Mouse (Mus musculus): ENCODE measurements around the gene Galnt14. TPM values are rescaled to one million over a fixed set of nuclear protein-coding genes. Genes with fewer than 3 reads are reported as not detected.

Gene Galnt14
- polyA plus RNA-seq, 1 experiment from 2014 or later, result 10.6 TPM

DNA sequence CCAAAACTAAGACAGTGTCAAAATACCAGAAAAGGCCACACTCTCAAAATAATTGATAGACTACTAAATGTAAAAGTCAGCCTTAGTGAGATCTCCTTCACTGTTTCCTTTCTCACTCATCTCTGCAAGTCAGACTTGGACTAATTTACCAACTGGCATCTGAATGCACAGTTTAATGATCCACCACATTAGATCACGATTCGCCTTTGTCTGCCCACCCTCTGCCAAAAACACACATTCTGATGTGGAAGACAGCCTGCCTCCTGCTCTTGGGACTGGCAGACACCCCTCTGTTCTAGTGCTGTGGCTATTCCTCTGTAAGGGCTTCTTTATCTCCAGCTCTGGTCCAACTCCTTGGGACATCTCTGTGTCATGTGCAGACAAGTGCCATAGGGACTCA is 153.8 kb downstream of the Galnt14 start:
- 92% methylated on average over 2 of the region's 2 CpGs for WGBS
- no peak for ATAC-seq (ENCODE audit: low FRiP score)

DNA sequence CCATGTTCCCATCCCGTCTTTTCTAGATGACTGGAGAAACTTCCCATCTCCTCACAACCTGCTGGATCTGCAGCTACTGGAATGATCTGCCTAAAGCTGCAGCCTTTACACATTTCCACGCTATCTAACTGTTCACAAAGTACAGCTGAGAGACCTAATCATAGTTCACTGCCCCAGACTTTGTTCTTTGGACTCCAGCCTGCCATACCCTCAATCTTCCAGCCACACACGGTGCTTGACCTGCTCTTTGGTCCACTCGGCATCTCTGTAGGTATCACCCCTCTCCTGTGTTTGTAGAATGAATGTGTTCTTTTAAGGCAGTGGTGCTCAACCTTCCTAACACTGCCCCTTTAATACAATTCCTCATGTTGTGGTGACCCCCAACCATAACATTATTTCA is 155.6 kb downstream of the Galnt14 start:
- no peaks in the 10 kb centered on the region for H3K36me3 ChIP-seq (replicated peaks)
- 88% methylated on average over 4 of the region's 4 CpGs for WGBS

More for the DNA sequence above, 153.8 kb downstream of the Galnt14 start:
- Histone ChIP-seq H3K9ac (no peak overlapping the region), H3K9me3 (no peaks in the 10 kb centered on the region), H3K27ac (no peak overlapping the region), H3K4me1 (no peaks in the 10 kb centered on the region), H3K36me3 (replicated peaks) (no peaks in the 10 kb centered on the region), H3K4me3 (replicated peaks) (no peak overlapping the region), H3K27me3 (no peaks in the 10 kb centered on the region), H3K4me2 (no peak overlapping the region)

DNA sequence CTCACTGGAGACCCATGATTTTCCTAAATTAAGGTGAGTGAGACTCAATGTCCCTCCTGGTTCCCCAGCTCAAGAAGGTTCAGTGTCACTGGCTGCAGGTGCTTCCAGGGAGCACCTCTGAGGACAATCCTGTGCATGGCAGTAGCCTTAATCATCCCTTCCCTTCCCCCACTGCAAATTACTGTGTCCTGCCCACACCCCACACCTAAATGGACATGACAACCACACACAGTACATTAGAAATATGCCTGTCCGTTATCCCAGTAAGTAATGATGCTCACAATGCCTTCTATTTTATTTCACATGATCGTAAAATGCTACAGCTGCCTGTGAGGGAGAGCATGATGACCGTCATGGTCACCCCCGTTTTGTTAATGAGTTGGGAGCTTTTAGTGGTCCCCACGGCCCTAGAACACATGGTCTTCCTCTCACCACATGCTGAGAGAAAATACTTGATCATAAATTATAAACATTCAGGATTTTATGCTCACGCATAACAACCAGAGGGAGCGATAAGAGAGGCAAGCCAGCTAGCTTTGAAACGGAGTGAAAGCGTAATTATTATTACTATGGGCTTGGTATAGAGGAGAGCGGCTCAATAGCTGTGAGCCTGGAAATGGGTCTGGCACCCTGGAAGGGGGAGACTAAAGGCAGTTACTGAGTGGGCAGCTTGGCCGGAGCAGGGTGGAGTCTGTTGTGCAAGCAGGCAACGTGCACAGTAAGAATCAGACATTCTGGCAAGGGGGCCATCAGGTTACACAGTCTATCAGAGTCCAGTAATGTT is 161.3 kb downstream of the Galnt14 start:
- Histone ChIP-seq H3K27me3 (no peaks in the 10 kb centered on the region), H3K36me3 (replicated peaks) (no peaks in the 10 kb centered on the region), H3K4me3 (replicated peaks) (no peak overlapping the region), H3K27ac (no peak overlapping the region), H3K4me2 (no peak overlapping the region), H3K4me1 (peaks cover 6% of the 10 kb centered on the region; the same call in 1 of the 2 replicates), H3K9ac (no peak overlapping the region), H3K9me3 (no peaks in the 10 kb centered on the region)
- 80% methylated on average over 12 of the region's 12 CpGs for WGBS
- ATAC-seq (ENCODE audit: low FRiP score), result peak; percentile 30; the same call in 1 of the 2 replicates

More for the DNA sequence above, 155.6 kb downstream of the Galnt14 start:
- H3K9me3 ChIP-seq, result no peaks in the 10 kb centered on the region
- no peaks in the 10 kb centered on the region for H3K4me1 ChIP-seq
- ATAC-seq (ENCODE audit: low FRiP score), result no peak
- no peak overlapping the region for H3K9ac ChIP-seq
- no peak overlapping the region for H3K27ac ChIP-seq
- H3K4me3 ChIP-seq (replicated peaks), result no peak overlapping the region
- no peak overlapping the region for H3K4me2 ChIP-seq
- no peaks in the 10 kb centered on the region for H3K27me3 ChIP-seq

DNA sequence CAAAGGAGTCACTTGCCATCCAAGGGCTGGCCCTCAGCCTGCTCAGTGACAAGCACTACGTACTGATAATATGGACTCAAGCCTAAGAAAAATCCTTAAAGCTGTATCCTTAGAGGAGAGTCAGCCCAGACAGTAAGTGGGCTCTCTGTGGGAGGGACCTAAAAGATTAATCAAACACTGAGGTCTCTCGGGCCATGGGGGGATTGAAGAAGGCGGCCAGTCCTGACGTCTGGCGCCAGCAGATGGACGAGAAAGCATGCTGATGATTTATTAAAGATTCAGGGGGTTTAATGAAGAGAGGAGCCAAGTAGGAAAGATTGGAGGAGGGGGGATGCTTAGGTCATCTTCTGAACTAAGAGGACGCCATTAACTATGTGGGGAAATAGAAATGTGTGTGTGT is 162.1 kb downstream of the Galnt14 start:
- Histone ChIP-seq H3K27me3 (no peaks in the 10 kb centered on the region), H3K4me3 (replicated peaks) (no peak overlapping the region), H3K9ac (no peak overlapping the region), H3K4me2 (no peak overlapping the region), H3K27ac (no peak overlapping the region), H3K9me3 (no peaks in the 10 kb centered on the region), H3K36me3 (replicated peaks) (no peaks in the 10 kb centered on the region), H3K4me1 (peaks cover 6% of the 10 kb centered on the region; the same call in 1 of the 2 replicates)
- 65% methylated on average over 7 of the region's 7 CpGs for WGBS
- no peak for ATAC-seq (ENCODE audit: low FRiP score)

DNA sequence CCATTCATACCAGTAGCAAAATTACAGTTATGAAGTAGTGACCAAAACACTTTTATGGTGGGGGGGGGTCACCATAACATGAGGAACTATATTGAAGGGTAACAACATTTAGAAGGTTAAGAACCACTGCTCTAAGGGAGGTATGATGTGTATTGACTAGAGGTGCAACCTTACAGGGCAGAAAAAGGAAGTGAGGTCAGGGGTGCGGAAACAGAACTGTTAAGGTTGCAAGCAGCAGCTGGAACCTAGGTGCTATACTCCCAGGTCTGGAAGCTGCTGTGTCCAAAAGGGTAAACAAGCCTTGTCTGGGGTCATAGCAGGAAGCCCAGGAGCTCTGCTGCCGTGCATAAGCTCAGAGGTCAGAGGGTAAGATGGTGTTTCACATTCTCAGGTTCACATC is 162.8 kb downstream of the Galnt14 start:
- no peaks in the 10 kb centered on the region for H3K9me3 ChIP-seq
- H3K4me1 ChIP-seq, result peaks cover 6% of the 10 kb centered on the region; the same call in 1 of the 2 replicates
- H3K27me3 ChIP-seq, result no peaks in the 10 kb centered on the region
- no peaks in the 10 kb centered on the region for H3K36me3 ChIP-seq (replicated peaks)
- no peak overlapping the region for H3K4me3 ChIP-seq (replicated peaks)
- H3K9ac ChIP-seq, result no peak overlapping the region
- H3K27ac ChIP-seq, result no peak overlapping the region
- no peak for ATAC-seq (ENCODE audit: low FRiP score)
- WGBS, result 79% methylated on average over 2 of the region's 2 CpGs
- H3K4me2 ChIP-seq, result no peak overlapping the region

DNA sequence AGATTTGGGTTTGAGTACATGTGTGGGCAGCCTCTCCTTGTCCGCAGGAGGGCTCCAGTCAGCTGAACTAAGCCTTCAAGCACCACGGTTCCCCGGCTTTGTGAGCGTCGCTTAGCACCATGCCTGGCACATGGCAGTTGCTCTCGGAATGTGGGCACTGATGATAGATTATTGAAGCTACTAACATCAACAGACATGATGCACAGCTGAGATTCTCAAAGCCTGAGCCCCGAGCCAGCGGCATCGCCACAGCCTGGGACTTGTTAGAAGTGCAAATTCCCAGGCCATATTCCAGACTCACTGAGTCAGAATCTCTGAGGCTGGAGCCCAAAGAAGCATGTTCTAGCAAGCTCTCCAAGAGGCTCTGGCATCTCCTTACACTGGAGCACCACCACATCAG is 168.3 kb downstream of the Galnt14 start:
- no peak overlapping the region for H3K4me3 ChIP-seq (replicated peaks)
- peaks cover 21% of the 10 kb centered on the region for H3K4me1 ChIP-seq
- peak overlapping the region; percentile 82; the same call in 1 of the 2 replicates for H3K27ac ChIP-seq
- H3K4me2 ChIP-seq, result no peak overlapping the region
- WGBS, result 80% methylated on average over 9 of the region's 9 CpGs
- ATAC-seq (ENCODE audit: low FRiP score), result no peak
- H3K27me3 ChIP-seq, result no peaks in the 10 kb centered on the region
- H3K9ac ChIP-seq, result no peak overlapping the region
- no peaks in the 10 kb centered on the region for H3K36me3 ChIP-seq (replicated peaks)
- H3K9me3 ChIP-seq, result no peaks in the 10 kb centered on the region

DNA sequence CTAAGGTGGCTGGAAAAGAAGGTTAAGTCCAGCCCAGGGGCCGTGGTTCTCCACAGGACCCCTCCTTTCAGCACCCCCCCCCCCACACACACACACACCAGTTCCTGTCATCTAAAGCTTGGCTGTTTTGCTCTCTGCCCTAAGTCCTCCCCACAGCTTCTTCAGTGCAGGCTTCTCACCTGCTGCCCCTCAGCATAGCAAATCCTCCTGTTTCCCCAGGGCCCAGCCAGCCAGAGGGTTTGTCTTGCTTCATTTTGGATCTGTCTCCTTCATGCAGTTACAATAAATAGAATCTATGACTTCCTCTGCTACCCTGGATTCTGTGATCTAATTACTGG is 169.1 kb downstream of the Galnt14 start:
- ATAC-seq (ENCODE audit: low FRiP score), result peak; percentile 31; the same call in 1 of the 2 replicates
- Histone ChIP-seq H3K4me3 (replicated peaks) (no peak overlapping the region), H3K27me3 (no peaks in the 10 kb centered on the region), H3K4me2 (peak overlapping the region; percentile 36; the same call in 1 of the 2 replicates), H3K9me3 (no peaks in the 10 kb centered on the region), H3K27ac (peak overlapping the region; percentile 82), H3K4me1 (peaks cover 21% of the 10 kb centered on the region), H3K9ac (no peak overlapping the region), H3K36me3 (replicated peaks) (no peaks in the 10 kb centered on the region)
- 40% methylated on average over 1 of the region's 1 CpGs for WGBS

DNA sequence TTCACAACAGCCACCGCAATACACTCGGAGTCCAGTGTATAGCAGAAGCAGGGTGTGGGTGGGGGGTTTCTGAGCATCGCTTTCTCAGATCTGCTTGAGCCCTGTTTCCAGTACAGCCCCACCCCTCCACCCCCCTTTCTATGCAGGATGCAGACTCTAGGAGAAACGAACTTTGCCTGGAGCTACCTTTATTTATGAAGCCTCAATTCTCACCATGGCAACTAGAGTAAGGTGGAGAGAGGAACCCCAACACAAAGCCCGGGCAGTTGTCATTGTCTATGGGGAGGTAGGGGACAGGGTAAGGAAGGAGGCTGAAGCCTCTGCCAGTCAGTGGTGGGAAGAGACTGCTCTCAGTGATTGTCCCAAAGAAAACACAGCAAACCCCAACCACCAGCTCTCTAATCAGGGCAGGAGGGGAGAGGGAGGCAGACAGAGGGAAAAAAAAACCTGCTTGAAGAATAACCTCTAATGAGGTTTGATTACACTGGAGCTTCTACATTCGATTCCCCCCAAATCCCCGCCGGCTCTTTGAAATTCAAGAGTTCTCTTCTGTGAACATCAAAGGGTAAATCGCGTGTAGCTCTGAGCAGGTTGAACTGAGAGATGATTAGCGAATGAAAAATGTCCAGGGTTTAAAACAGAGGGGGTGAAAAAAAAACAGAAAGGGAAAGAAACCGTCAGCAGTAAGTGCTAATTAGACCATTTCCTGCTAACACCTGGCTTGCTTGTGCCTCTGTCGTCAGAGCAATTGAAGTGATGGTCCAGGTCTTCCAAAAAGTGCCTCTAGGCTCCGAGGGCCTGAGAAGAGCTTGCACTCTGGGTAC is 169.6 kb downstream of the Galnt14 start:
- H3K27me3 ChIP-seq, result no peaks in the 10 kb centered on the region
- no peaks in the 10 kb centered on the region for H3K36me3 ChIP-seq (replicated peaks)
- ATAC-seq (ENCODE audit: low FRiP score), result peak; percentile 74; the same call in 1 of the 2 replicates
- peak overlapping the region; percentile 21; the same call in 1 of the 2 replicates for H3K9ac ChIP-seq
- no peaks in the 10 kb centered on the region for H3K9me3 ChIP-seq
- H3K4me1 ChIP-seq, result peaks cover 21% of the 10 kb centered on the region
- H3K4me3 ChIP-seq (replicated peaks), result no peak overlapping the region
- peak overlapping the region; percentile 82 for H3K27ac ChIP-seq
- peak overlapping the region; percentile 36 for H3K4me2 ChIP-seq
- 20% methylated on average over 14 of the region's 14 CpGs for WGBS

DNA sequence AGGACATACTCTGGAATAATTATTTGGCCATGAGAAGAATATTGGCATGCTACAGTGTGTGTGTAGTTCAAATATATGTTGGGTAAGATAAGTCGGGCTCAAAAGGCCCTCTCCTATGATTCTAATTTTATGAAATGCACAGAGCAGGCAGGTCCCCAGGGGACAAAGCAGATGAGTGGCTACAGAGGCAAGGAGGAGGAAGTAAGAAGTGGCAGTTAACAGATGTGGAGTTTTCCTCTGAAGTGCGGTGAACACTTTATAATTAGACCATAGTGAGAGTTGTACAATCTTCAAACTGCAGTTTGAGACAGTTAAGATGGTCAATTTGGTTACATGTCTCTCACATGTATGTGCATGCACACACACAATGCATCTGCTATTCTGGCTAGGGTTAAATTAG is 178.4 kb downstream of the Galnt14 start:
- no peak overlapping the region for H3K4me2 ChIP-seq
- no peaks in the 10 kb centered on the region; the same call in 1 of the 2 replicates for H3K36me3 ChIP-seq (replicated peaks)
- ATAC-seq (ENCODE audit: low FRiP score), result no peak
- no peaks in the 10 kb centered on the region for H3K27me3 ChIP-seq
- no peak overlapping the region for H3K9ac ChIP-seq
- H3K9me3 ChIP-seq, result no peaks in the 10 kb centered on the region
- H3K27ac ChIP-seq, result no peak overlapping the region
- WGBS, result 91% methylated on average over 2 of the region's 2 CpGs
- no peaks in the 10 kb centered on the region for H3K4me1 ChIP-seq
- no peak overlapping the region for H3K4me3 ChIP-seq (replicated peaks)

DNA sequence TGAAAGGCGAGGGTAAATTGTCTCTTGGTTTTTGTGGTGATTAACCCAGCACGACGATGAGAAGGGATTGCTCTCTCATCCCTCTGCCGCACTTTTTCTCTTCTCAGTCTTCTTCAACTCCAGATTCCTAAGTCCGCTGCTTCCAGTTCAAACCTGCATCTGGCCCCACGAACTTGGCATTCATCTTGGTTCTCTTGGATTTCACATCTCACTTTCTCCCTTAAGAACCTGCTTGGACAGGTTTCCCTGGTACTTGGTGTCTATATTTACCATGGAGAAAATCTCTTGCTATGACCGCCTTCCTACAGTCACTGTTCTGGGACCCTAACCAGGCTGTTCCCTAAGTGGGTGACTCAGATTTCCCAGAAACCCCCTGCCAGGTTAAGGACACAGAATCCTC is 188.1 kb downstream of the Galnt14 start:
- no peak for ATAC-seq (ENCODE audit: low FRiP score)
- Histone ChIP-seq H3K9me3 (no peaks in the 10 kb centered on the region), H3K9ac (no peak overlapping the region), H3K27me3 (no peaks in the 10 kb centered on the region), H3K36me3 (replicated peaks) (no peaks in the 10 kb centered on the region), H3K4me2 (no peak overlapping the region), H3K4me3 (replicated peaks) (no peak overlapping the region), H3K4me1 (peaks cover 7% of the 10 kb centered on the region), H3K27ac (no peak overlapping the region)
- 85% methylated on average over 7 of the region's 7 CpGs for WGBS

DNA sequence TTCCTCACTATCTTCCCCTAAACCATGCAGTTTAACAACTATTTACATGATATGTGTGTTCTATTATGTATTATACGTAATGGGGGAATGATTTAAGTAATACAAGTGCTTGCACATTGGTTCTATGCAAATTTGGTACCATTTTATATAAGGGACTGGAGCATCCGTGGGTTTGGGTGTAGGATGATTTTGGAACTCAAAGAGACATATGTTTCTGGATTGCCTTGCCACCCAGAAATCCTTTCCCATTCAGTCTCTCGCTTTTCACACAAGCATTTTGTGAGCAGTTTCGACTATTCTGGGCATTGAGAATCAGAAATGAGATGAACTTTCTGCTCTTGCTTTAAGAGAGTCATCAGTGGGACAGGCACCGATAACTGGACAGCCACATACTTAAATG is 190.9 kb downstream of the Galnt14 start:
- no peaks in the 10 kb centered on the region for H3K36me3 ChIP-seq (replicated peaks)
- no peak overlapping the region for H3K4me3 ChIP-seq (replicated peaks)
- no peak for ATAC-seq (ENCODE audit: low FRiP score)
- no peaks in the 10 kb centered on the region for H3K9me3 ChIP-seq
- WGBS, result 86% methylated on average over 5 of the region's 5 CpGs
- no peak overlapping the region for H3K9ac ChIP-seq
- H3K27ac ChIP-seq, result no peak overlapping the region
- H3K4me1 ChIP-seq, result peaks cover 7% of the 10 kb centered on the region
- no peak overlapping the region for H3K4me2 ChIP-seq
- H3K27me3 ChIP-seq, result no peaks in the 10 kb centered on the region

DNA sequence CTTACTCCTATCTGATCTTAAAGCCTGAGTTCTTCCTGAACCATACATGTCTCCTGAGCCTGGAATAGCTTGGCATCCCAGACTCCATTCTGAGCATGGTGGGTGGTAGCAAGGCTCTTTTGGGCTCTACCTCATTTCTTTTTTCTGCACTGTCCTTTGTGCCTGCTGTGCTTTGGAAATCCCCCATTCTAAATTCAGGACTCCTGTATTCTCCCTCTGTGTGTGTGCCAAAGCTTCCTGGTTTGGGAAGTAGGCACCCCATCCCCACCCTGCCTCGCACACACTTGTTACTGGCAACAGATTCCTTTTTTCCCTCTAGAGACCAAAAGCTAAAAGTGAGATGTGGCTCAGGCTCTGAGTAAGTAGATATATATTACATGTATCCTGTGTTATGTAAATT is 191.9 kb downstream of the Galnt14 start:
- Histone ChIP-seq H3K9ac (no peak overlapping the region), H3K9me3 (no peaks in the 10 kb centered on the region), H3K4me1 (peaks cover 7% of the 10 kb centered on the region), H3K27me3 (no peaks in the 10 kb centered on the region), H3K4me2 (no peak overlapping the region), H3K4me3 (replicated peaks) (no peak overlapping the region), H3K36me3 (replicated peaks) (no peaks in the 10 kb centered on the region), H3K27ac (no peak overlapping the region)
- WGBS, result 49% methylated on average over 1 of the region's 1 CpGs
- no peak for ATAC-seq (ENCODE audit: low FRiP score)
